In genomic region chr15:99497527-99498242, GRCm38 (mm10) we compare ENCODE assay signal across 8 mouse cellular contexts. TPM values are rescaled to one million over a fixed set of nuclear protein-coding genes. Genes with fewer than 3 reads are reported as not detected.
DNase-seq lines count a peak whose midpoint lies in the region; ATAC-seq and TF ChIP-seq lines count a peak whose summit lies in the region.

No protein-coding gene starts in this region.

- no peaks in the 10 kb centered on the region for H3K27me3 ChIP-seq in heart, adult 2 months (ENCODE audit: control insufficient read depth, insufficient read depth, low read length)
- H3K27me3 ChIP-seq in lung, embryonic 16.5 days (ENCODE audit: control insufficient read depth, insufficient read depth, low read depth, low read length): no peaks in the 10 kb centered on the region

- no peak overlapping the region for H3K9ac ChIP-seq in heart, adult 2 months (ENCODE audit: low read depth, low read length)
- no peak overlapping the region for H3K9ac ChIP-seq in lung, embryonic 16.5 days (ENCODE audit: low read length)

- WGBS in heart, adult 2 months: 22% methylated on average over 12 of the region's 12 CpGs
- 36% methylated on average over 12 of the region's 12 CpGs for WGBS in lung, embryonic 16.5 days

- H3K4me3 ChIP-seq in heart, adult 2 months: peak overlapping the region; percentile 7
- no peak overlapping the region for H3K4me3 ChIP-seq in lung, embryonic 16.5 days (ENCODE audit: low read length)

- peak overlapping the region; percentile 36; the same call in 1 of the 2 replicates for H3K4me2 ChIP-seq in lung, embryonic 16.5 days (ENCODE audit: low read depth, low read length)

- no peak for TF ChIP-seq POLR2A in heart, adult 2 months (IDR thresholded peaks at IDR 0.05; ENCODE audit: insufficient read depth, low read depth, low read length)

- no peaks in the 10 kb centered on the region for H3K79me2 ChIP-seq in heart, adult 2 months (replicated peaks; ENCODE audit: control insufficient read depth, insufficient read depth, low read length)

- peaks cover 9% of the 10 kb centered on the region for H3K4me1 ChIP-seq in heart, adult 2 months (ENCODE audit: control insufficient read depth, insufficient read depth, low read length)
- H3K4me1 ChIP-seq in lung, embryonic 16.5 days (replicated peaks; ENCODE audit: control insufficient read depth, insufficient read depth, low read length): peaks cover 49% of the 10 kb centered on the region

- intact Hi-C loops in heart, adult 2 months (cut with DNase I): loop anchor here (1.0 to 5.0 kb wide), 4 partner anchors 99 to 410 kb away; no protein-coding TSS in a partner anchor

- TF ChIP-seq EP300 in heart, adult 2 months (IDR thresholded peaks at IDR 0.05; ENCODE audit: insufficient read depth, low read depth, low read length): 0 out of 2 replicates have a peak, but pooled peaks have one; percentile 38

- TF ChIP-seq CTCF in heart, adult 2 months (IDR thresholded peaks at IDR 0.05): no peak

- H3K27ac ChIP-seq in heart, adult 2 months: peak overlapping the region; percentile 66
- H3K27ac ChIP-seq in lung, embryonic 16.5 days (ENCODE audit: low read length): peak overlapping the region; percentile 86

- H3K9me3 ChIP-seq in lung, embryonic 16.5 days (ENCODE audit: control insufficient read depth, low read length): no peaks in the 10 kb centered on the region

- DNase-seq in urinary bladder, postnatal 25 days (ENCODE audit: low spot score): peak; percentile 24
- no peak for DNase-seq in urinary bladder, postnatal 10 days (ENCODE audit: low spot score)
- DNase-seq in cerebellum, adult 9-11 months: peak; percentile 89
- DNase-seq in heart, adult 2 months: peak; percentile 64 to 75
- DNase-seq in kidney, postnatal 14 days: peak; percentile 89
- DNase-seq in testis, postnatal 14 days (ENCODE audit: low spot score): peak; percentile 46
- no peak for DNase-seq in B cell, adult 2 months

- ATAC-seq in lung, embryonic 16.5 days (ENCODE audit: low read depth): peak; percentile 70

- no peaks in the 10 kb centered on the region for H3K36me3 ChIP-seq in heart, adult 2 months (ENCODE audit: control insufficient read depth, insufficient read depth, low read length)
- no peaks in the 10 kb centered on the region for H3K36me3 ChIP-seq in lung, embryonic 16.5 days (ENCODE audit: control insufficient read depth, insufficient read depth, low read length)

RNA-seq across cellular contexts. Expression of gene Bcdin3d, which starts 23.2 kb away (rescaled TPM):
- total RNA-seq in heart, adult 2 months (2021): 1 to 10 TPM; 2.5 to 3.1 TPM
- polyA plus RNA-seq in heart, adult 2 months (2012; rRNA removed): 4.2 and 4.3 TPM in 2 replicates
- 13.4 and 13.7 TPM in 2 replicates for polyA plus RNA-seq in lung, embryonic 16.5 days (2015; fragmentation: Nextera tagmentation; extraction: Ambion mirVana)

RNA-seq across cellular contexts. Expression of gene Faim2, which starts 30.3 kb away (rescaled TPM):
- under 1 TPM; 0.07 to 0.39 TPM for total RNA-seq in heart, adult 2 months (2021)
- 0.26 and 0.53 TPM in 2 replicates for polyA plus RNA-seq in heart, adult 2 months (2012; rRNA removed)
- 0.93 and 0.94 TPM in 2 replicates for polyA plus RNA-seq in lung, embryonic 16.5 days (2015; fragmentation: Nextera tagmentation; extraction: Ambion mirVana)

RNA-seq across cellular contexts. Expression of gene Nckap5l, which starts 40.1 kb away (rescaled TPM):
- total RNA-seq in heart, adult 2 months (2021): 1 to 10 TPM; 4.2 to 5.2 TPM
- polyA plus RNA-seq in heart, adult 2 months (2012; rRNA removed): 3.5 and 4.5 TPM in 2 replicates
- 7.5 and 9.5 TPM in 2 replicates for polyA plus RNA-seq in lung, embryonic 16.5 days (2015; fragmentation: Nextera tagmentation; extraction: Ambion mirVana)

Comparison
In these comparisons a context has a peak if more than half of its experiments do, and no peak if none do; other contexts are left out.
1. DNase-seq: peak in urinary bladder, postnatal 25 days (single experiment), cerebellum, adult 9-11 months (single experiment), heart, adult 2 months (2 of 2), kidney, postnatal 14 days (single experiment) and testis, postnatal 14 days (single experiment); none in urinary bladder, postnatal 10 days (single experiment) and B cell, adult 2 months (0 of 2).